Mouse (Mus musculus) megakaryocyte, embryonic 14.5 days (primary cell): ENCODE data around the gene Usp32.

Experiments used
- FLI1 ChIP-seq: IDR thresholded peaks from 2 replicates; pipeline ENCODE4 v1.6.1; 2012; ENCODE audit warnings: low read length, inconsistent platforms, mixed read lengths
- GATA1 ChIP-seq: IDR thresholded peaks from 3 replicates; pipeline ENCODE4 v1.6.1; 2012; ENCODE audit warnings: mixed read lengths, low read length, inconsistent platforms, borderline replicate concordance

GRCm38 (mm10) chr11:85039256-85039655 lies 100.7 kb downstream of the Usp32 start:
- TF ChIP-seq FLI1 (no peak), GATA1 (no peak)
